Mouse (Mus musculus) spleen, adult 18-20 months (tissue): ENCODE measurements around the gene Cct6b.
A peak's percentile ranks its signal among the peaks of the same experiment; 100 is the strongest.
"Not testable (repeated sequence)": the region's sequence is repeated elsewhere in the genome, so short reads cannot be mapped to it uniquely, and the experiment has no call there.

Experiments used
- DNase-seq, 2 experiments: peaks; one replicate each; pipeline ENCODE4 v3.0.0; 2022; ENCODE audit warnings: mixed read lengths in 2 of 2

The Cct6b gene

GRCm38 (mm10) chr11:82699865-82700410, 64.2 kb downstream of the Cct6b start:
- no peak for DNase-seq

- DNase-seq = no peak
Measured at GRCm38 (mm10) chr11:82695930-82696329, 68.2 kb downstream of the Cct6b start.

- not testable (repeated sequence) for DNase-seq
Measured at GRCm38 (mm10) chr11:82694947-82695346, 69.2 kb downstream of the Cct6b start.

DNA sequence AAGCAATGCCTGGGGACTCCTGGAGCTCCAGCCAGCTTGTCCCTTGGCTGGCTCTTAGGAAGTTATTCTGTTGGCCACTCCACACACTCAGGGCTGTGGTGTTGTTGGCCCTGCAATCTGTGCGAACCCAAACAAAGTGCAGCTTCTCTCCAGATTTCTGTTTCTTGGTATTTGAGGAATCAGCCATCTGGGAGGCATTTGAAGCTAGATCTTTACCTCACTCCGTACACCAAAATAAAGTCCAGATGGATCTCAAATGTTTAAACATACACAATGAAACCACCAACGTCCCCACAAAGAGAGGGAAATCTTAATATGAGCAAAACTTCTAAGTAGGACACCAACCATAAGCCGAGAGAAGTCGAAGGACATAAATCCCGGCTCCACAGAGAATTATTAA, 71.5 kb downstream of the Cct6b start:
- no peak for DNase-seq

DNA sequence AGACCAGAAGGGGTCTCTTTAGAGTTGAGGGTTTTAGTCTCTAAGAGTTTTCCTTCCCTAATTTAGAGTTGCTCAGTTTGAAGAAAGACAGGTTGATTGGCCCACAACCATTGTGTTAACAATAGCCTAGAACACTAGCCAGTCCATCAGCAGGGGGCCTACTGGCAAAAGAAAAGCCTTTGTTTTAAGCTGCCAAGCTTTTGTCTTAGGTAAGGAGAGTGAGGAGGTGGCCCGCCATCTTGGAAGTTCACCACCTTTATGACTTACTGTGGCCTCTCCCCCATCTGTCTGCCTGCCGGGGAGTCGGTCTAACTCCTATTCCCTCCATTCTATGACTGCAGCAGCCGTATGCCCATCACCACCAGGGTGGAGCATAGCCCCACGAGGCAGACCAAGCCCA, 73.6 kb downstream of the Cct6b start:
- no peak for DNase-seq

DNA sequence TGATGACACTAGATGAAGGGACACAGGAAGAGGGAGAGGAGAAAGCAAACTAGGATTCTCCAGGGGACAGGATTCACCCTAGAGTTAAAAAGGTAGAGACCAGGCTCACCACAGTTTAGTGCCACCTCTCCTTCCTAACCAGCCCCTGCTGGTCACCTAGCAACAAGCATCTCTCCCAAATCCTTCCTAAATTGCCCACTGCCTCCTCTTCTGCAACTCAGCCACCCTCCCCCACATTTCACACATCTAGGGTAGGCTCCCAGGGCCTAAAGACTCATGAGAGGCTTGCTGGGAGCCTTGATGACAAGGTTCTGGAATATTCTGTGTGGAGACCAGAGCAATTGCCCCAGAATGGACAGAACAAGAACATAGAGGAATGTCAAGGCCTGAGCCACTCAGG, 76.5 kb downstream of the Cct6b start:
- DNase-seq = no peak

- no peak for DNase-seq
Measured at GRCm38 (mm10) chr11:82684676-82685075, 79.4 kb downstream of the Cct6b start.

GRCm38 (mm10) chr11:82683765-82684505, 80.2 kb downstream of the Cct6b start:
- peak in 1 of 2 experiments; percentile 49 for DNase-seq

- DNase-seq = no peak
Measured at GRCm38 (mm10) chr11:82678561-82678960, 85.6 kb downstream of the Cct6b start.
